Mouse (Mus musculus) forebrain, embryonic 13.5 days (tissue): ENCODE data around the gene Fnip1. TPM values are rescaled to one million over a fixed set of nuclear protein-coding genes. Genes with fewer than 3 reads are reported as not detected.

Experiments
- ATAC-seq: fragments of 200-750 bp; cut with Nextera tagmentation; 2 replicates; pipeline ENCODE4 v1.8.0; 2017
- H3K27ac ChIP-seq: fragments of 300-500 bp; sonication (generic); 2 replicates; pipeline ENCODE4 v1.5.1; 2015; ENCODE audit warnings: inconsistent platforms, mild to moderate bottlenecking, moderate library complexity
- H3K27me3 ChIP-seq: fragments of 300-500 bp; sonication (generic); 2 replicates; pipeline ENCODE4 v1.6.1; 2015; ENCODE audit warnings: mild to moderate bottlenecking, inconsistent platforms
- H3K36me3 ChIP-seq: fragments of 300-500 bp; sonication (generic); 2 replicates; pipeline ENCODE4 v1.6.1; 2015; ENCODE audit warnings: mild to moderate bottlenecking, inconsistent platforms; ENCODE audit not compliant: poor library complexity, severe bottlenecking
- H3K4me1 ChIP-seq: fragments of 300-500 bp; sonication (generic); 2 replicates; pipeline ENCODE4 v1.6.1; 2015; ENCODE audit warnings: inconsistent platforms
- H3K4me2 ChIP-seq: fragments of 300-500 bp; sonication (generic); 2 replicates; pipeline ENCODE4 v1.6.1; 2015; ENCODE audit warnings: inconsistent platforms, mild to moderate bottlenecking, moderate library complexity
- H3K4me3 ChIP-seq: fragments of 300-500 bp; sonication (generic); 2 replicates; pipeline ENCODE4 v1.5.1; 2015; ENCODE audit warnings: mild to moderate bottlenecking, inconsistent platforms
- H3K9ac ChIP-seq: fragments of 300-500 bp; sonication (generic); 2 replicates; pipeline ENCODE4 v1.6.1; 2015; ENCODE audit warnings: mild to moderate bottlenecking, inconsistent platforms
- H3K9me3 ChIP-seq: fragments of 300-500 bp; sonication (generic); replicated peaks from 2 replicates; pipeline ENCODE4 v1.6.1; 2016; ENCODE audit warnings: inconsistent platforms
- WGBS: fragments of 180-500 bp; shearing (Covaris S2); methylation state at CpG from one replicate; pipeline ENCODE4 v1.1.7; 2015; 5-methylcytosine and 5-hydroxymethylcytosine counted together
- polyA plus RNA-seq: library from polyadenylated mRNA; unstranded; fragments of >200 nt; fragmentation: Nextera tagmentation; extraction: Ambion mirVana; gene quantifications from 2 replicates; pipeline ENCODE4 v1.2.1, GENCODE M21; 2015

Fnip1 gene
- polyA plus RNA-seq, 1 experiment from 2014 or later: 10.9 TPM

GRCm38 (mm10) chr11:54472231-54472630 is 34.2 kb downstream of the Fnip1 start:
- Histone ChIP-seq H3K9me3 (no peaks in the 10 kb centered on the region), H3K4me1 (no peaks in the 10 kb centered on the region), H3K4me3 (no peak overlapping the region), H3K4me2 (no peak overlapping the region), H3K9ac (no peak overlapping the region), H3K36me3 (peaks cover 17% of the 10 kb centered on the region), H3K27me3 (no peaks in the 10 kb centered on the region), H3K27ac (no peak overlapping the region)
- 96% methylated on average over 4 of the region's 4 CpGs for WGBS
- no peak for ATAC-seq

DNA sequence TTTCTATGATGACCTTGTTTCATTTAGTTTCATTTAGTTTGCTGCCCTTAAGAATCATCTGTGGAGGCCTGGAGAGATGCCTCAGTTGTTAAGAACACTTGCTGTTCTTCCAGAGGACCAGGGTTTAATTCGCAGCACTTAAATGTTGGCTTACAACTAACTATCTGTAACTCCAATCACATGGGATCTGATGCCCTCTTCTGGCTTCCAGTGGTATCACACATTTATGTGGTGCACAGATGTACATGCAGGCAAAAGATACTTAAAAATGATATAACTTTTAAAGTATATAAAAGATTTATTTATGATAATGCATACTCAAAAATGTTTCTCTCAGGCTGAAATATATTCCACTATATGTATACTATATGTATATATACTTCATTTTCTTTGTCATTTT is 40.4 kb downstream of the Fnip1 start:
- Histone ChIP-seq H3K9ac (no peak overlapping the region), H3K4me2 (no peak overlapping the region), H3K36me3 (peaks cover 19% of the 10 kb centered on the region), H3K9me3 (no peaks in the 10 kb centered on the region), H3K27ac (no peak overlapping the region), H3K27me3 (no peaks in the 10 kb centered on the region), H3K4me3 (no peak overlapping the region), H3K4me1 (no peaks in the 10 kb centered on the region)
- 90% methylated on average over 1 of the region's 1 CpGs for WGBS
- ATAC-seq: no peak

DNA sequence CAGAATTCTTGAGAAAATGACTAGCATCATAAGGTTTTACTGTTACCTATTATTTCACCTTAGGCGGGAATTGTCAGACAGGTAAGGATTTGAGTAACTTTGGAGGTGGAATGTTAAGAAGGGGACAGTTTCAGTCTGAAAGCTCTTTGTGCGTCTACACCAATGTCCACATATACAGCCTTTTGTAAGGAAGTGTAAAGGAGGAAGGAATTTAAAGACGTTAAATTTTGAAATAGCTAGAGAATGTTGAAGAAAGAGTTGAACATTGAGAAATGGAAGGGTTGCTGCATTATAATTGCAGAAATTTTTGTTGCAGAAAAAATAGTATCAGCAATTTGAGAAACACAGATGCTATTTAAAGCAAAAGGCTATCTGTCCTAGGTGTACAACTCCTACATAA is 48.0 kb downstream of the Fnip1 start:
- Histone ChIP-seq H3K9me3 (no peaks in the 10 kb centered on the region), H3K4me1 (no peaks in the 10 kb centered on the region), H3K27me3 (no peaks in the 10 kb centered on the region), H3K36me3 (0 out of 2 replicates have a peak, but pooled peaks cover 2% of the 10 kb centered on the region), H3K9ac (no peak overlapping the region), H3K4me2 (no peak overlapping the region), H3K4me3 (no peak overlapping the region), H3K27ac (no peak overlapping the region)
- 91% methylated on average over 3 of the region's 3 CpGs for WGBS
- no peak for ATAC-seq

- no peak overlapping the region for H3K9ac ChIP-seq
- H3K9me3 ChIP-seq: no peaks in the 10 kb centered on the region
- no peak overlapping the region for H3K4me2 ChIP-seq
- peaks cover 15% of the 10 kb centered on the region for H3K36me3 ChIP-seq
- no peak overlapping the region for H3K4me3 ChIP-seq
- H3K27me3 ChIP-seq: no peaks in the 10 kb centered on the region
- 95% methylated on average over 1 of the region's 1 CpGs for WGBS
- ATAC-seq: no peak
- no peaks in the 10 kb centered on the region for H3K4me1 ChIP-seq
- H3K27ac ChIP-seq: no peak overlapping the region
Observed at GRCm38 (mm10) chr11:54491946-54492558, 54.1 kb downstream of the Fnip1 start.

GRCm38 (mm10) chr11:54492559-54492958 is 54.6 kb downstream of the Fnip1 start:
- peaks cover 17% of the 10 kb centered on the region for H3K36me3 ChIP-seq
- no peak overlapping the region for H3K9ac ChIP-seq
- no peak overlapping the region for H3K4me3 ChIP-seq
- no peaks in the 10 kb centered on the region for H3K9me3 ChIP-seq
- no peak overlapping the region for H3K27ac ChIP-seq
- 94% methylated on average over 4 of the region's 4 CpGs for WGBS
- no peaks in the 10 kb centered on the region for H3K27me3 ChIP-seq
- no peaks in the 10 kb centered on the region for H3K4me1 ChIP-seq
- ATAC-seq: no peak
- no peak overlapping the region for H3K4me2 ChIP-seq

DNA sequence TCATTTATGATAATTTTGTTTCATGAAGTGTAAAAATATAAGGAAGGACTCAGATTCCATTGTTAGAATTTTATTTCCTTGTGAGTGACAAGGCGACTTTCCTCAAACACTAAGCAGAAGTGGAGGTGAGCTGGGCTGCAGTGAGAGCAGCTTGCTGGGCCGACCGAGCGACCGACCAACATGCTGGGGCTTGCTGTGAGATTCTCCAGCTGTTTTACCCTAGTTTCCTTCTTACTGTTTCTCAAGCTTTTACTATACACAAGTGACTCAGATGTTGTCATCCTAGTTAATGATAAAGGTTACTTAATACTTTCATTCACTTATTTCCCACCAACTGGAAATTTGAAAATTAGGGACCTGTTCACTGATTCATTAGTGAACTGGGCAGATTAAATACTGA is 61.8 kb downstream of the Fnip1 start:
- H3K27ac ChIP-seq: no peak overlapping the region
- no peak overlapping the region for H3K4me3 ChIP-seq
- peaks cover 43% of the 10 kb centered on the region for H3K36me3 ChIP-seq
- H3K4me1 ChIP-seq: no peaks in the 10 kb centered on the region
- no peak overlapping the region for H3K9ac ChIP-seq
- no peak overlapping the region for H3K4me2 ChIP-seq
- no peak for ATAC-seq
- H3K27me3 ChIP-seq: no peaks in the 10 kb centered on the region
- H3K9me3 ChIP-seq: no peaks in the 10 kb centered on the region
- 88% methylated on average over 5 of the region's 5 CpGs for WGBS

- Histone ChIP-seq H3K36me3 (peaks cover 52% of the 10 kb centered on the region), H3K27ac (no peak overlapping the region), H3K9me3 (no peaks in the 10 kb centered on the region), H3K4me2 (no peak overlapping the region), H3K27me3 (no peaks in the 10 kb centered on the region), H3K4me1 (no peaks in the 10 kb centered on the region), H3K4me3 (no peak overlapping the region), H3K9ac (no peak overlapping the region)
- no peak for ATAC-seq
- WGBS: 94% methylated on average over 4 of the region's 4 CpGs
Observed at GRCm38 (mm10) chr11:54502546-54503245, 64.7 kb downstream of the Fnip1 start.

GRCm38 (mm10) chr11:54513584-54513983 is 75.6 kb downstream of the Fnip1 start:
- no peak overlapping the region for H3K9ac ChIP-seq
- peaks cover 20% of the 10 kb centered on the region for H3K36me3 ChIP-seq
- H3K4me1 ChIP-seq: no peaks in the 10 kb centered on the region
- no peaks in the 10 kb centered on the region for H3K27me3 ChIP-seq
- no peak overlapping the region for H3K4me2 ChIP-seq
- no peak overlapping the region for H3K27ac ChIP-seq
- H3K4me3 ChIP-seq: no peak overlapping the region
- no peak for ATAC-seq
- H3K9me3 ChIP-seq: no peaks in the 10 kb centered on the region

DNA sequence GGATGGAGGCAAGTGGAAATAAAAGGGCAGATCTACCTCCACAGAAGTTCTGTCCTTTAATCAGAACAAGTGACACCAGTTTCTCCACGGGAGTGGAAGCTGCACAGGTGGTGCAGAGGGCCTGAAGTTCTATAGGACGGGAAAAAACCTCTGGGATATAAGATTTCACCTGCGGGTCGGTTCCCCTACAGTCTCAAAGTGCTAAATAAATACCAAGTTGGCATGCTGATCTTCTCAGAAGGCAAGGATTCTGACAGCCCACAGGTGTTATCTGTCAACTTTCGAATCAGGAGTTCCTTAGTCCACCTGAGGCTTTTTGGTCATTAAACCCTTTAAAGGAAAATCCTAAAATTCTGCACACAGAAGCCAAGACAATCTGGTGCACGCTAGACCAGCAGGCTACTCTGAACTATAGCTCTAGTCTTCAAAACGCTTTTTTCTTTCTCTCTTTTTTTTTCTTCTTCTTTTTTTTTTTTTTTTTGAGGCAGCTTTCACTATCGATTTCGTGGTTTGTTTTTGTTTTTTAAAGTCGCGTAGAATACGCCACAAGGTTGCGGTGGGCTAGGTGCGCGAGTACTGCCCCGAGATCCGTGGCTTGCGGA is 84.0 kb downstream of the Fnip1 start:
- ATAC-seq: peak; percentile 1; the same call in 1 of the 2 replicates
- 2% methylated on average over 18 of the region's 18 CpGs for WGBS
- Histone ChIP-seq H3K4me3 (peak overlapping the region; percentile 79), H3K27ac (peak overlapping the region; percentile 91), H3K9me3 (no peaks in the 10 kb centered on the region), H3K9ac (peak overlapping the region; percentile 73), H3K4me2 (peak overlapping the region; percentile 83), H3K36me3 (no peaks in the 10 kb centered on the region), H3K4me1 (peaks cover 23% of the 10 kb centered on the region), H3K27me3 (no peaks in the 10 kb centered on the region)

DNA sequence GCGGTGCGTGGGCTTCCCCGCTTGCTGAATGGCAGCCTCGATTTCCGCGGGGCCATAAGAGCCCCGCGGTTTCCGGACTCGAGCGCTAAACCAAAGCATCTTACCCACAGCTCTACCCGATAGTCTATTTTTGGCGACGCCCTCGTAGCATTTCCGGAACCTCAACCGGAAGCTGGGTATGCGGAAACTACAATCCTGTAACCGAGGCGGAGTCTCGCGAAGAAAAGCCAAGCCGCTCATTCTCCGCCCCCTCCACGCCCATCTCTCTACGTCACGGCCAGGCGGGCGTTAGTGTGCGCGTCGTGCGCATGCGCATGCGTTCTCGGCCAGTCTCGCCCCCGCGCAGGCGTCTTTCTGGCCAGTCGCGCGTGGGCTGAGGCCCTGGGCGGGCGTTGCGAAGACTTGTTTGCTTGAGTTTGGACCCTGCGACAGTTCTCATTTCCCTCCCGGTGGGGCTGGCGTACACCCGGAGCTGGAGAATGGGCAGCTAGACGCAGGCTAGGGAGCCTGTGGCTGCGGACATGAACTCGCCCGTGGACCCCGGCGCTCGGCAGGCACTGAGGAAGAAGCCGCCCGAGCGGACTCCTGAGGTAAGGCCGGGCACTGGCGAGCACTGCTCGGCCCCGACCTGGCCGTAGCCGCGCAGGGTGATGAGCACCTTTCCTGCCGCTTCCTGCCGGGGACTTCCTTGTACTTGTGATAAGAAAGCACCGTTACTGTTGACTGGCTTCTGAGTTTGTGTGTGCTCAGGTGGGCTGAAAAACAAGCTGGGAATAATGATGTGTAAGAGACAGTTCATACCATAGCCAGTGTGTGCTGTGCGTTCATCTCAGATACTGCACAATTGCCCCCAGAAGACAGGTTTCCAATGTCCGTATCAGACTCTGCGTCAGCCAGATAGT is 84.8 kb downstream of the Fnip1 start, which contains the start of gene Rapgef6:
Gene Rapgef6, plus strand, starts transcription at position 319 of the 902 bp plus-strand sequence.
- under 1% methylated on average over 73 of the region's 73 CpGs for WGBS
- Histone ChIP-seq H3K36me3 (no peaks in the 10 kb centered on the region), H3K9ac (peak within 1 kb of the TSS; percentile 84), H3K27ac (peak within 1 kb of the TSS; percentile 91), H3K4me1 (peaks cover 23% of the 10 kb centered on the region), H3K4me3 (peak within 1 kb of the TSS; percentile 79), H3K27me3 (no peaks in the 10 kb centered on the region), H3K9me3 (no peaks in the 10 kb centered on the region), H3K4me2 (peak within 1 kb of the TSS; percentile 83)
- ATAC-seq: peak; percentile 97

- peaks cover 23% of the 10 kb centered on the region for H3K4me1 ChIP-seq
- ATAC-seq: no peak
- H3K9me3 ChIP-seq: no peaks in the 10 kb centered on the region
- H3K9ac ChIP-seq: peak overlapping the region; percentile 84
- 18% methylated on average over 10 of the region's 10 CpGs for WGBS
- peak overlapping the region; percentile 83 for H3K4me2 ChIP-seq
- peak overlapping the region; percentile 79 for H3K4me3 ChIP-seq
- no peaks in the 10 kb centered on the region for H3K27me3 ChIP-seq
- no peaks in the 10 kb centered on the region for H3K36me3 ChIP-seq
- no peak overlapping the region for H3K27ac ChIP-seq
Observed at GRCm38 (mm10) chr11:54523431-54524001, 85.5 kb downstream of the Fnip1 start.
